Mouse (Mus musculus): ENCODE results near the gene Ntmt1.

Ntmt1 gene

GRCm38 (mm10) chr2:30826825-30827748 lies 19.5 kb downstream of the Ntmt1 start:
- peak; percentile 92 for DNase-seq (ENCODE audit: low read depth)

DNA sequence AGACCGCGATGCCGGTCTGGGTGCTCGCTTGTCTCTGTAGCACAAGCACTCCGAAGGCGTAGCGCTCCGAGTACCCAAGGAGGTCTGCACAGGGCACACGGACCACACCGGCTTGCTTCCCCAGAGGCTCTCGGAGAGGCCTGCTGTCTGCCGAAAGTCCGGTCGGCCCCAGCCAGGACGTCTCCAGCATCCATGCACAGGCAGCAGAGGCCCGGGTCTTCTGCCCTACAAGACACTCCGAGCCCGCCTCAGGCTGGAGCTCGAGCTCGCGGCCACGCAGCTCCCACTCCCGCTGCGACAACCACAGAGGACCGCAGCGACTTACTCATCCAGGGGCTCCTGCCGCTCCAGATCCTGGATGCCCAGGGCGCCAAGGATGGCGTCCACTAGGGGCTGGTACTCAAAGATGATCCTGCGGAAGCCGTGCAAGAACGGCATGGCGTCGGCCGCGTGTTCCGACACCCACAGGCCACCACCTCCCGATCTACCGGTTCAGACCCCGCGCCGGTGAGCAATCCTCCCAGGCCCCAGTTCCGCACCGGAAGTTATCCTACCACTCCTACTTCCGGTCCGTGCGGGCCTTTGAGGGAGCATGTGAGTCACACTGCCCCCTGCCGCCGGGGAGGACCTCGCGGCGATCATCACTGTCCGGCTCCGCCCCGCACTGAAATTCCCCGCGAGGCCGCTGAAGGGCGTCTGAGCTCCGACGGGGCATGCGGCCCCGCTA lies 20.3 kb downstream of the Ntmt1 start:
- peak; percentile 89 for DNase-seq (ENCODE audit: low read depth)

GRCm38 (mm10) chr2:30829315-30829714 lies 21.7 kb downstream of the Ntmt1 start:
- DNase-seq (ENCODE audit: low read depth) = peak; percentile 65

DNA sequence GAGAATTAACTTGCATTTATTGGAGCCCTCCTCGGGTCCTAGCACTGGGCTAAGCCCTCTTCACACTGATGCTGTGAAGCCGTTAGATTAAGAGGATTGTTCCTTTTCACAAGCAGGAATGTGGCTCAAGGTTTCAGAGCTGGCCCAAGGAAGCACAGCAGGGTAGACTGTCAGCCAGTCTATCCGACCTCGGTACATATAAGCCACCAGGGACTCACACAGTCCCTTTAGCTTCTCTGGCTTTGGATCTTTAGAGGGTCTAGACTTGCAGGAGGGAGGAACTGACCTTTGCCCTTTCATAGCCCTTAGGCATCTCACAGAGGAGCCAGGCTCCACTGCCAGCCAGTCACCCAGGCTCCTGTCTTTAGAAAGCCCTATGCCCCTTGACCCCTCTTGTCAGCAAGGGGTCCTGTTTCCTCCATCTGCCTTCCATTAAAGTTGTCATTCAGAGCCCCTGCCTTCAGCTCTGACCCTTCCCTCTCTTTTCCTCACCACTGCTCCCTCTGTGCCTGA lies 22.7 kb downstream of the Ntmt1 start, which contains the start of gene Asb6:
Gene Asb6 (minus strand): TSS at position 51 of the 513 bp plus-strand sequence.
- no peak for DNase-seq (ENCODE audit: low read depth)

- DNase-seq (ENCODE audit: low read depth) = no peak
These were observed 26.0 kb downstream of the Ntmt1 start for GRCm38 (mm10) chr2:30833644-30834043.

- DNase-seq (ENCODE audit: low read depth) = no peak
These were observed 26.9 kb downstream of the Ntmt1 start, which contains the start of gene Prrx2 for GRCm38 (mm10) chr2:30834373-30835022. Gene Prrx2 (plus strand): TSS chr2:30834972.

DNA sequence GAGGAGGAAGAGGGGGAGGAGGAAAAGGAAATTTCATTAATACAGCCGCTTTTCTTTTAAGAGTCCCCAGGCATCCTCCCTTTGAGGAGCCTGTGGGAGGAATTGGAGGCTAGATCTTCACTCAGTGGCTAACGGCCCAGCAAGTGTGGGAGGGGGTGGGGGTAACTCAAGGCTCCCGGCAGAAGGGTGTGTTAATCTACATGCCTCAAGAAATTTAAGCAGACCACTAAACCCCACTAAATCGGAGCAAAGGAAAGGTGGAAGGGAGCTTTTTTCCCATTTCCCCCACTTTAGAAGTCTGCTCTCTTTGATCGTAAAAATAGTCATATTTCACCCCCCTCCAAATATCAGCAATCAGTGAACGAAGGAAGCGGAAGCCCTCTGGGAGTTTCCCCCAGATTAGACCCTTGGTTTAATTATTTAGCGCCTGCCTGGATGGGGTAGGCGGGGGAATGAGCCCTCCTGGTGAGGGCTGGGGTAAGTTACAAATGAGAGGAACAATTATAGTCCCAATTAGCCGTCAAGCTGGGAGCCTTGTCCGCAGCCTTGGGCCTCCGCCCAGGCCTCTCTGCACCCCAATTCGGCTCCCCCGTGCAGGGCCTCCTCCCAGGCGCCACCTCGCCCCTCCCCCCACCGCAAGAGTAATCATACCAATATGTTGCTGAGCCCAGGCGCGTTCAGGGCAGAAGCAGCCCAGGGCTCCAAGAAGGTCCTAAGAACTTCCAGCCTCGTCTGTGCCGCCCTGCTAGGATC lies 28.8 kb downstream of the Ntmt1 start:
- peak; percentile 33 for DNase-seq (ENCODE audit: low read depth)

DNA sequence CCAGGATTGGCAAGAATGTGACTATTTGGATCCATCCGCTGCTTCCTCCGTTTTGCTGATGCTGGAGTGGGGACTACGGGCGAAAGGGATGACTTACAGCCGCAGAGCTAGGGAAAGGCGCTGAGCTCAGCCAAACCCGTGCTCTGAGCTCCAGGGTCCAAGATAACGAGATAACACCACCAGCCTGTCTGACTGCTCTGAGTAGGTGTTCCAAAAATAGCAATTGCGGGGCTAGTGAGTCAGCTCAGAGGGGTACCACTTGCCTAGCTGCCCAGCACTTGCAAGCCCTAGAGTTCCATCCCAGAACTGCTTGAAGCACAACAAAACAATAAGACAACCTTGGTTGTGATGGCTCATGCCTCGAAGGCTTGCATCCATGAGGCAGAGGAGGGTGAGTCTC lies 35.0 kb downstream of the Ntmt1 start:
- DNase-seq (ENCODE audit: low read depth) = no peak

DNA sequence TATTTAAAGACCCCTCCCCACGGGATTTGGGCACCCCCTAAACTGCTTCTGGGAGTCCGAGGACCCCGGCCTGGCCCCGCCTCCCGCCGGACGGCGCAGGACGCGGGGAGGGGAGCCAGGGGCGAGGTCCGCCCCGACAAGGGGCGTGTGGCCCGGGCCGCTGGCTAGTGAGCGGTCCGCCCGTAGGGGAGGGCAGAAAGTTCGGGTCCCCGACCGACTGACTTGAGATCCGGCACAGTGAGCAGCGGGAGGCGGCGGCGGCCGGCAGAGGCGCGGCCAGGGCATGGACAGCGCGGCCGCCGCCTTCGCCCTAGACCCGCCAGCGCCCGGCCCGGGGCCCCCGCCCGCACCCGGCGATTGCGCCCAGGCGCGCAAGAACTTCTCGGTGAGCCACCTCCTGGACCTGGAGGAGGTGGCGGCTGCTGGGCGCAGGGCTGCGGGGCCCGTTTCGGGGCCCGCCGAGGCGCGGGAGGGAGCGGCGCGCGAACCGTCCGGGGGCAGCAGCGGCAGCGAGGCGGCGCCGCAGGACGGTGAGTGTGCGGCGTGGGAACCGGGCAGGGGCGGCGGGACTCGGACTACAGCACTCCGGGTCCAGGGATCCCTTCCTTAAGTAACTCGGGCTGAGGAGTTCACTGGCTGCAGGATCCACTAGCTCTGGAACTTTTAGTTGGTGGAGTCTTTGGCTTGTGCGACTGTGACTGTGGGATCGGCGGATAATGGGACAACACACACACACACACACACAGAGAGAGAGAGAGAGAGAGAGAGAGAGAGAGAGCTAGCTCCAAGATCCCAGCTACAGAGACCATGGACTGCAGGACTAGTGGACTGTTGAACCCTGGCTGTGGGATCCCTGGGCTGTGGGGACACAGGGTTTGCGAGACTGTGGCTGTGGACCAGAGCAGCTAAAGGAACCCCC lies 37.8 kb downstream of the Ntmt1 start:
- DNase-seq (ENCODE audit: low read depth) = no peak

DNA sequence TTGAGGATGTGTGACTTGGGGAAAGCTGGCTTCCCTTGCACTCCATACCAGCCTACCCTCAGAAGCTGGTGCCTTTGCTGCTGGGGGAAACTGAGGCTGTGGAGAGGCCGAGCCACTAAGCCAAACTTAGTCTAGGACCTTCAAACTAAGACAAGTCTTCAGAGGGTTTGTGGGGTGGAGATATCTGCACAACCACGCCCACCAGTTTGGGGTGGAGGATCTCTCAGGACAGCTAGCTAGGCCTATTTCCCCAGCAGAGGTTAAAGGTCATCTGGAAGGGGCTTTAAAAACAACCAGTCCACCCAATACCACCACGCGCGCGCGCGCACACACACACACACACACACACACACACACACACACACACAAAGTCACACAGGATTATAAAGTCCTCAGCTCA lies 38.6 kb downstream of the Ntmt1 start:
- DNase-seq (ENCODE audit: low read depth) = no peak

DNA sequence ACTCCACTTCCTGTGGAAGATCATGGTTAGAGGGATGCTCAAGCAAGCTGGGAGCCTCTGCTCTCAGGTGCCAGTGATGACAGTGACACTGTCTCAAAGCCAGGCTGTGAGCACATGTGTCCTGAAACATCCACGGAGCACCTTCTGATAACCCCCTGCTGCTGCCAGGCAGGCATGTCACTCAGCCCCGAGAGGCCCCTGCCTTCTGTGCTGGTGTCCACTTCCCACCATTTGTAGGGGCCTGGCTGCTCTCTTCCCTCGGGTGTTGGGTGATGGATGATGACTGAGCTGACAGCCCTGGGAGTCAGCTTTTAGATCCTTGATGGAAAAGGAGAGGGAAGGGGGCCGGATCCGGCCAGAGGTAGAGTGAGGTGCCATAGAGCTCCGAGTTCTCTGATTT lies 39.1 kb downstream of the Ntmt1 start:
- DNase-seq (ENCODE audit: low read depth) = no peak

- no peak for DNase-seq (ENCODE audit: low read depth)
These were observed 40.6 kb downstream of the Ntmt1 start for GRCm38 (mm10) chr2:30848184-30848583.

GRCm38 (mm10) chr2:30850581-30850980 lies 43.0 kb downstream of the Ntmt1 start:
- no peak for DNase-seq (ENCODE audit: low read depth)

GRCm38 (mm10) chr2:30852771-30853313 lies 45.2 kb downstream of the Ntmt1 start:
- no peak for DNase-seq (ENCODE audit: low read depth)

DNA sequence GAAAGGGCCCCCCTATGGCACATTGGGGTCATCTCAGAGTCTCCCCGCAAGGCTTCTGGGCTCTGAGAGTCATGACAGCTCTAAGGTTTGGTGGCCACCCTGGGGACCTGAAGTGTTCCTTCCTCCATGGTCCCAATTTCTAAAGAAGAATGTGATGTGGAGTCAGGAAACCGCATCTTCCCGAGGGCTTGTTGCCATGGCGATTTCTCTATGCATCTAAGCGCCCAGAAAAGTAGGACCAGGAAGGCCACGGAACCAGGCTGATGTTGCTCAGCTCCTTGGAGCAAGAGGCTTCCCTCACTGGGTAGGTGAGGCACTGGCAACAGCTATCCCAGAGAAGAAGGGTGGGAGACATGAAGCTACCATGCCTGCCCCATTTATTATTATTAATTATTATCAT lies 49.5 kb downstream of the Ntmt1 start:
- DNase-seq (ENCODE audit: low read depth) = no peak

DNA sequence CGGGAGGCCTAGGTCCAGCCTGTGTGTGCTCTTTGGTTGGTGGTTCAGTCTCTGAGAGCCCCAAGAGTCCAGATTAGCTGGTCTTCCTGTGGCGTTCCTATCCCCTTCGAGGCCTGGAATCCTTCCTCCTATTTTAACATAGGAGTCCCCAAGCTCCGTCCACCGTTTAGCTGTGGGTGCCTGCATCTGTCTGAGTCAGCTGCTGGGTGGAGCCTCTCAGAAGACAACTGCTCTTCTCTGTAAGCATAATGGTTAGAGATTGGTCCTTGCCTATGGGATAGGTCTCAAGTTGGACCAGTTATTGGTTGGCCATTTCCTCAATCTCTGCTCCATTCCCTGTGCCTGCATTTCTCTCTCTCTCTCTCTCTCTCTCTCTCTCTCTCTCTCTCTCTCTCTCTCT lies 52.2 kb downstream of the Ntmt1 start:
- no peak for DNase-seq (ENCODE audit: low read depth)

- DNase-seq (ENCODE audit: low read depth) = no peak
These were observed 54.5 kb downstream of the Ntmt1 start for GRCm38 (mm10) chr2:30862081-30862480.

GRCm38 (mm10) chr2:30863574-30863973 lies 55.9 kb downstream of the Ntmt1 start:
- DNase-seq (ENCODE audit: low read depth) = no peak

- DNase-seq (ENCODE audit: low read depth) = no peak
These were observed 57.3 kb downstream of the Ntmt1 start for GRCm38 (mm10) chr2:30864968-30865381.

DNA sequence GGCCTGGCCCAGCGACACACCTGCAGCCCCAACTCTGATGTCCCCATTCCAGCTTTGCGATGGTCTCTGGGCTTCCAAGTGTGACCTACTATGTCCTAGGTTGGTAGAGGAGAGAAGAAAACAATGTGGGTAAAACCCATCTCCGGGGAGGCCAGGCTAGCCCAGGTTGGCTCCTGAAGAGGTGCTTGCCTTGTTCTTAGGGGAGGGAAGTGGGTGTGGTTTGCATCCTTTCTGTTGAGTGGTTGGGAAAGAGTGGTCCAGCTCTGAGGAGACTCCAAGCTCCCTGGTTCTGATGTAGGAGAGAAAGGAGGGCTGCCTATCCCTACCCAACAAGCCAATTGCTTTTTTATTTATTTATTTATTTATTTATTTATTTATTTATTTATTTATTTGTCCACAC lies 57.8 kb downstream of the Ntmt1 start:
- DNase-seq (ENCODE audit: low read depth) = no peak

All from c-Kit-positive CD71-positive TER-119-negative erythroid progenitor cells, embryonic 14.5 days (primary cell).